ENCODE assay signal across 8 mouse cellular contexts in genomic region chr16:20671886-20672285, GRCm38 (mm10). TPM values are rescaled to one million over a fixed set of nuclear protein-coding genes. Genes with fewer than 3 reads are reported as not detected.
DNase-seq lines count a peak whose midpoint lies in the region; ATAC-seq and TF ChIP-seq lines count a peak whose summit lies in the region.

No protein-coding gene starts in this region.

- H3K9ac ChIP-seq in kidney, postnatal 0 days (ENCODE audit: low read depth, low read length): no peak overlapping the region
- no peak overlapping the region for H3K9ac ChIP-seq in intestine, embryonic 15.5 days
- H3K9ac ChIP-seq in neural tube, embryonic 13.5 days: peak overlapping the region; percentile 46; the same call in 1 of the 2 replicates

- H3K4me1 ChIP-seq in kidney, postnatal 0 days (replicated peaks; ENCODE audit: insufficient read depth, low read length): peaks cover 7% of the 10 kb centered on the region; the same call in 1 of the 2 replicates
- H3K4me1 ChIP-seq in brown adipose tissue, adult 24 weeks (ENCODE audit: control insufficient read depth, insufficient read depth, insufficient read length, low read length): peaks cover 9% of the 10 kb centered on the region
- H3K4me1 ChIP-seq in intestine, embryonic 15.5 days (replicated peaks): peaks cover 26% of the 10 kb centered on the region
- peaks cover 29% of the 10 kb centered on the region for H3K4me1 ChIP-seq in neural tube, embryonic 13.5 days (replicated peaks)
- peaks cover 5% of the 10 kb centered on the region; the same call in 1 of the 2 replicates for H3K4me1 ChIP-seq in kidney, adult 2 months (ENCODE audit: control insufficient read depth, insufficient read depth, low read length)

- DNase-seq in kidney, postnatal 0 days (ENCODE audit: low spot score): no peak
- DNase-seq in kidney, adult 8-10 months: no peak
- DNase-seq in layer of hippocampus, postnatal 14 days (ENCODE audit: low spot score in 2 of 2): no peak
- DNase-seq in left cerebral cortex, postnatal 10 days (ENCODE audit: extremely low spot score in 1 of 2, low spot score in 2 of 2): no peak
- DNase-seq in kidney, adult 2 months: no peak

- H3K27me3 ChIP-seq in kidney, postnatal 0 days (ENCODE audit: insufficient read depth, low read length): no peaks in the 10 kb centered on the region
- no peaks in the 10 kb centered on the region for H3K27me3 ChIP-seq in intestine, embryonic 15.5 days (replicated peaks)
- no peaks in the 10 kb centered on the region for H3K27me3 ChIP-seq in neural tube, embryonic 13.5 days
- H3K27me3 ChIP-seq in kidney, adult 2 months (replicated peaks; ENCODE audit: control insufficient read depth, insufficient read depth, low read length): no peaks in the 10 kb centered on the region

- peaks cover 21% of the 10 kb centered on the region; the same call in 1 of the 2 replicates for H3K36me3 ChIP-seq in kidney, postnatal 0 days (ENCODE audit: insufficient read depth, low read length)
- H3K36me3 ChIP-seq in intestine, embryonic 15.5 days: peaks cover 14% of the 10 kb centered on the region
- H3K36me3 ChIP-seq in neural tube, embryonic 13.5 days: peaks cover 24% of the 10 kb centered on the region
- peaks cover 1% of the 10 kb centered on the region; the same call in 1 of the 2 replicates for H3K36me3 ChIP-seq in kidney, adult 2 months (ENCODE audit: control insufficient read depth, insufficient read depth, low read length)

- H3K27ac ChIP-seq in kidney, postnatal 0 days: peak overlapping the region; percentile 47; the same call in 1 of the 2 replicates
- H3K27ac ChIP-seq in brown adipose tissue, adult 24 weeks (replicated peaks; ENCODE audit: low read depth, low read length): 0 out of 2 replicates have a peak overlapping the region, but pooled peaks have one; percentile 2
- H3K27ac ChIP-seq in intestine, embryonic 15.5 days: peak overlapping the region; percentile 44; the same call in 1 of the 2 replicates
- H3K27ac ChIP-seq in neural tube, embryonic 13.5 days (replicated peaks): no peak overlapping the region
- H3K27ac ChIP-seq in kidney, adult 2 months (ENCODE audit: insufficient read depth, low read depth, low read length): no peak overlapping the region

- H3K4me2 ChIP-seq in kidney, postnatal 0 days (ENCODE audit: low read length): peak overlapping the region; percentile 67
- H3K4me2 ChIP-seq in intestine, embryonic 15.5 days (replicated peaks): peak overlapping the region; percentile 88
- H3K4me2 ChIP-seq in neural tube, embryonic 13.5 days: peak overlapping the region; percentile 95

- H3K9me3 ChIP-seq in kidney, postnatal 0 days (replicated peaks; ENCODE audit: low read length): no peaks in the 10 kb centered on the region
- no peaks in the 10 kb centered on the region for H3K9me3 ChIP-seq in intestine, embryonic 15.5 days
- H3K9me3 ChIP-seq in neural tube, embryonic 13.5 days: no peaks in the 10 kb centered on the region

- TF ChIP-seq CTCF in kidney, postnatal 0 days (IDR thresholded peaks at IDR 0.05; ENCODE audit: low read depth): no peak
- no peak for TF ChIP-seq CTCF in kidney, adult 2 months (conservative IDR thresholded peaks at IDR 0.05; ENCODE audit: insufficient read depth, insufficient read length, low read depth, low read length)

- no peak for TF ChIP-seq POLR2A in kidney, adult 2 months (IDR thresholded peaks at IDR 0.05; ENCODE audit: low read depth, low read length)

- 25% methylated on average over 6 of the region's 6 CpGs for WGBS in kidney, postnatal 0 days
- 26% methylated on average over 6 of the region's 6 CpGs for WGBS in intestine, embryonic 15.5 days
- 29% methylated on average over 6 of the region's 6 CpGs for WGBS in neural tube, embryonic 13.5 days
- WGBS in kidney, adult 2 months: 25% methylated on average over 6 of the region's 6 CpGs

- intact Hi-C loops in left cerebral cortex, postnatal 10 days (cut with DNase I): no loop called here

- H3K4me3 ChIP-seq in kidney, postnatal 0 days (replicated peaks; ENCODE audit: low read depth, low read length): peak overlapping the region; percentile 95
- no peak overlapping the region for H3K4me3 ChIP-seq in brown adipose tissue, adult 24 weeks (ENCODE audit: insufficient read depth, low read depth, low read length)
- H3K4me3 ChIP-seq in intestine, embryonic 15.5 days (replicated peaks): peak overlapping the region; percentile 86
- H3K4me3 ChIP-seq in neural tube, embryonic 13.5 days: peak overlapping the region; percentile 81
- H3K4me3 ChIP-seq in kidney, adult 2 months (ENCODE audit: insufficient read depth, low read depth, low read length): no peak overlapping the region

- no peak for ATAC-seq in kidney, postnatal 0 days (replicated peaks; ENCODE audit: low FRiP score, low read depth)
- ATAC-seq in intestine, embryonic 15.5 days: no peak
- ATAC-seq in neural tube, embryonic 13.5 days (ENCODE audit: low read depth): no peak

RNA-seq across cellular contexts. Expression of gene Eif4g1, which starts 3.8 kb away (rescaled TPM):
- polyA plus RNA-seq in kidney, postnatal 0 days (2015; fragmentation: Nextera tagmentation; extraction: Ambion mirVana): 115 and 119 TPM in 2 replicates
- polyA plus RNA-seq in brown adipose tissue, adult 24 weeks (2012; ENCODE audit: insufficient read depth, insufficient read length, missing spikeins): 168 and 178 TPM in 2 replicates
- 183 and 196 TPM in 2 replicates for polyA plus RNA-seq in intestine, embryonic 15.5 days (2015; fragmentation: Nextera tagmentation; extraction: Ambion mirVana)
- polyA plus RNA-seq in neural tube, embryonic 13.5 days (2015; fragmentation: Nextera tagmentation; extraction: Ambion mirVana): 141 and 144 TPM in 2 replicates
- 100 to 1,000 TPM; 336 to 340 TPM for total RNA-seq in layer of hippocampus, postnatal 14 days (2021)
- total RNA-seq in left cerebral cortex, postnatal 10 days (2021): 100 to 1,000 TPM; 361 to 366 TPM
- 262 and 316 TPM in 2 replicates for polyA plus RNA-seq in kidney, adult 2 months (2012; rRNA removed)

RNA-seq across cellular contexts. Expression of gene Psmd2, which starts 20.4 kb away (rescaled TPM):
- 212 and 246 TPM in 2 replicates for polyA plus RNA-seq in kidney, postnatal 0 days (2015; fragmentation: Nextera tagmentation; extraction: Ambion mirVana)
- 120 and 145 TPM in 2 replicates for polyA plus RNA-seq in brown adipose tissue, adult 24 weeks (2012; ENCODE audit: insufficient read depth, insufficient read length, missing spikeins)
- 283 and 284 TPM in 2 replicates for polyA plus RNA-seq in intestine, embryonic 15.5 days (2015; fragmentation: Nextera tagmentation; extraction: Ambion mirVana)
- 352 and 361 TPM in 2 replicates for polyA plus RNA-seq in neural tube, embryonic 13.5 days (2015; fragmentation: Nextera tagmentation; extraction: Ambion mirVana)
- total RNA-seq in layer of hippocampus, postnatal 14 days (2021): 100 to 1,000 TPM; 239 to 245 TPM
- 100 to 1,000 TPM; 261 to 263 TPM for total RNA-seq in left cerebral cortex, postnatal 10 days (2021)
- polyA plus RNA-seq in kidney, adult 2 months (2012; rRNA removed): 90.4 and 96.9 TPM in 2 replicates

RNA-seq across cellular contexts. Expression of gene Fam131a, which starts 21.2 kb away (rescaled TPM):
- polyA plus RNA-seq in kidney, postnatal 0 days (2015; fragmentation: Nextera tagmentation; extraction: Ambion mirVana): 6.4 and 6.9 TPM in 2 replicates
- polyA plus RNA-seq in brown adipose tissue, adult 24 weeks (2012; ENCODE audit: insufficient read depth, insufficient read length, missing spikeins): 1.5 and 3.8 TPM in 2 replicates
- polyA plus RNA-seq in intestine, embryonic 15.5 days (2015; fragmentation: Nextera tagmentation; extraction: Ambion mirVana): 6.3 and 6.7 TPM in 2 replicates
- 26.3 and 27.8 TPM in 2 replicates for polyA plus RNA-seq in neural tube, embryonic 13.5 days (2015; fragmentation: Nextera tagmentation; extraction: Ambion mirVana)
- total RNA-seq in layer of hippocampus, postnatal 14 days (2021): 100 to 1,000 TPM; 432 to 446 TPM
- 100 to 1,000 TPM; 264 to 267 TPM for total RNA-seq in left cerebral cortex, postnatal 10 days (2021)
- 3.6 and 4.7 TPM in 2 replicates for polyA plus RNA-seq in kidney, adult 2 months (2012; rRNA removed)

RNA-seq across cellular contexts. Expression of gene Ece2, which starts 42.3 kb away (rescaled TPM):
- polyA plus RNA-seq in kidney, postnatal 0 days (2015; fragmentation: Nextera tagmentation; extraction: Ambion mirVana): 1.2 and 1.6 TPM in 2 replicates
- not detected in 2 replicates for polyA plus RNA-seq in brown adipose tissue, adult 24 weeks (2012; ENCODE audit: insufficient read depth, insufficient read length, missing spikeins)
- 1.3 and 1.6 TPM in 2 replicates for polyA plus RNA-seq in intestine, embryonic 15.5 days (2015; fragmentation: Nextera tagmentation; extraction: Ambion mirVana)
- 12.2 and 12.8 TPM in 2 replicates for polyA plus RNA-seq in neural tube, embryonic 13.5 days (2015; fragmentation: Nextera tagmentation; extraction: Ambion mirVana)
- total RNA-seq in layer of hippocampus, postnatal 14 days (2021): 10 to 100 TPM; 27.2 to 30.8 TPM
- 10 to 100 TPM; 29.0 TPM for total RNA-seq in left cerebral cortex, postnatal 10 days (2021)
- polyA plus RNA-seq in kidney, adult 2 months (2012; rRNA removed): 0.37 TPM in 1 of 2 replicates, not detected in the other

RNA-seq across cellular contexts. Expression of gene Polr2h, which starts 45.6 kb away (rescaled TPM):
- 98.6 and 105 TPM in 2 replicates for polyA plus RNA-seq in kidney, postnatal 0 days (2015; fragmentation: Nextera tagmentation; extraction: Ambion mirVana)
- 21.2 and 22.7 TPM in 2 replicates for polyA plus RNA-seq in brown adipose tissue, adult 24 weeks (2012; ENCODE audit: insufficient read depth, insufficient read length, missing spikeins)
- polyA plus RNA-seq in intestine, embryonic 15.5 days (2015; fragmentation: Nextera tagmentation; extraction: Ambion mirVana): 104 and 112 TPM in 2 replicates
- 89.9 and 92.3 TPM in 2 replicates for polyA plus RNA-seq in neural tube, embryonic 13.5 days (2015; fragmentation: Nextera tagmentation; extraction: Ambion mirVana)
- 10 to 100 TPM; 22.4 to 25.7 TPM for total RNA-seq in layer of hippocampus, postnatal 14 days (2021)
- total RNA-seq in left cerebral cortex, postnatal 10 days (2021): 10 to 100 TPM; 26.3 to 28.3 TPM
- 14.0 and 22.4 TPM in 2 replicates for polyA plus RNA-seq in kidney, adult 2 months (2012; rRNA removed)

Comparison
In these comparisons a context has a peak if more than half of its experiments do, and no peak if none do; other contexts are left out.
1. H3K27ac ChIP-seq: peak in kidney, postnatal 0 days (single experiment), brown adipose tissue, adult 24 weeks (single experiment) and intestine, embryonic 15.5 days (single experiment); none in neural tube, embryonic 13.5 days (single experiment) and kidney, adult 2 months (single experiment).
2. H3K4me3 ChIP-seq: peak in kidney, postnatal 0 days (single experiment), intestine, embryonic 15.5 days (single experiment) and neural tube, embryonic 13.5 days (single experiment); none in brown adipose tissue, adult 24 weeks (single experiment) and kidney, adult 2 months (single experiment).
3. Peak in every context shown above with its lines, with median percentiles within 50 percentile points of each other: H3K4me2 ChIP-seq.